Mouse (Mus musculus) spleen, adult 2 months (tissue): ENCODE data around the gene Tlcd2. TPM values are rescaled to one million over a fixed set of nuclear protein-coding genes. Genes with fewer than 3 reads are reported as not detected.

Source experiments
- DNase-seq, 2 experiments: peaks; one replicate each; pipeline versions ENCODE4 v3.0.0 to v3.0.0-alpha.2; 2012 to 2021; ENCODE audit warnings: low spot score in 2 of 2, low read depth in 1 of 2
- H3K27ac ChIP-seq: fragments of 200-500 bp; 2 replicates; pipeline ENCODE4 v1.5.1; 2012; ENCODE audit warnings: low read length, inconsistent platforms; ENCODE audit not compliant: insufficient read depth
- H3K27me3 ChIP-seq: fragments of 200-500 bp; 2 replicates; pipeline ENCODE4 v1.6.1; 2012; ENCODE audit warnings: mild to moderate bottlenecking, moderate library complexity, low read length, inconsistent platforms; ENCODE audit not compliant: control insufficient read depth, insufficient read depth
- H3K36me3 ChIP-seq: fragments of 200-500 bp; 2 replicates; pipeline ENCODE4 v1.6.1; 2012; ENCODE audit warnings: mild to moderate bottlenecking, low read length, inconsistent platforms; ENCODE audit not compliant: control insufficient read depth, insufficient read depth
- H3K4me1 ChIP-seq: fragments of 200-500 bp; 2 replicates; pipeline ENCODE4 v1.6.1; 2011; ENCODE audit warnings: inconsistent platforms; ENCODE audit not compliant: control insufficient read depth, insufficient read depth, insufficient read length
- H3K4me3 ChIP-seq: fragments of 200-500 bp; 2 replicates; pipeline ENCODE4 v1.5.1; 2011; ENCODE audit warnings: mild to moderate bottlenecking, inconsistent platforms; ENCODE audit not compliant: insufficient read depth, insufficient read length; ENCODE audit errors: extremely low read depth
- CTCF ChIP-seq: fragments of 200-500 bp; IDR thresholded peaks from 2 replicates; pipeline ENCODE4 v1.5.1; 2011; ENCODE audit warnings: mild to moderate bottlenecking, inconsistent platforms; ENCODE audit not compliant: insufficient read depth, insufficient read length, insufficient replicate concordance; ENCODE audit errors: extremely low read depth
- POLR2A ChIP-seq: fragments of 200-500 bp; IDR thresholded peaks from 2 replicates; pipeline ENCODE4 v1.6.1; 2011; ENCODE audit warnings: low read depth, low read length, inconsistent platforms
- WGBS: fragments of 180-500 bp; shearing (Covaris S2); methylation state at CpG from one replicate; pipeline ENCODE4 v1.1.7; 2018; 5-methylcytosine and 5-hydroxymethylcytosine counted together
- polyA plus RNA-seq: library from polyadenylated mRNA; depleted of rRNA; stranded (reverse); fragments of >200 nt; gene quantifications from 2 replicates; pipeline ENCODE4 v1.2.3, GENCODE M21; 2012; rRNA removed

Tlcd2 gene
- polyA plus RNA-seq: 6.9 and 8.4 TPM in 2 replicates

DNA sequence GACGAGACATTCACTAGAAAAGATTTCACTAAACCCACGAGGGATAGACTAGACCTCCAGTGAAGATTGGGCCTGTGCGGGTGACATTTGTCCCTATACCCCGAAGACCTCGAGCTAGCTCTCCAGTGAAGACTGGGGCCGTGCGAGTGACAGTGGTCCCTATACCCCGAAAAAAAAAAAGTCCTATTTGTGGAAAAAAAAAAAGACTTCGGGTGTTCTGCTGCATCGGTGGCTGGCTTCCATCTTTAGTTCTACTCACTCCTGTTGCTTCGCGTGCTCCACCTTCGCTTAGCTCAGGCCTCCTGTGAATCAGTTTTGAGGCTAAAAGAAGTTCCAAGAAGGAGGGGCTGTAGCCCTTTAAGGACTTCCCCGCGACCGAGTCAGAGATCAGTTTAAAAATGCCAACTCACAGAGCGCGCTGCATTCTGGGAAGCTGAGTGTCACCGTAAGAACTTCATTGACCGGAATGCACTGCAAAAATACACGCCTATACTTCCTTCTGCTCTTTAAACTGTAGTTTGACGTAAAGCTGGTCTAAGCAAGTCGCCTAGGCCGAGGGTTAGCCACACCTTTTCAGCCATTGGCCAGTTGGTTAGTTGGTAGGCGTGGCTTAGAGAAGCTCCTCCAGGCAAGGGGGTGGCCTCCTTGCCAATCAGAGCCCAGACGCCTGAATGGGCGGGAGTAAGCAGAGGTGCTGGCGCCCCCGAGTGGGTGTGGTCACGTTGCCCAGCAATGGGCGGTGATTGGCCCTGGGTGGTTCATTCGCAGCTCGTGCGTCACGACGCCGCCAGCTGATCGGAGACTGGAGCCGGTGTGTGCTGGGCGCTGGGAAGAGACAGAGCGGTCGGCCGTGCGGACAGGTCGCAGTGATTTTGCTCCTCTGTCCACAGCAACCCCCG is at the start of gene Tlcd2:
Tlcd2 (plus strand) TSS at position 872 of the 899 bp plus-strand sequence.
- under 1% methylated on average over 46 of the region's 46 CpGs for WGBS
- TF ChIP-seq POLR2A: peak; percentile 89
- no peak for TF ChIP-seq CTCF
- no peaks in the 10 kb centered on the region; the same call in 1 of the 2 replicates for H3K36me3 ChIP-seq
- H3K27me3 ChIP-seq: no peaks in the 10 kb centered on the region
- peaks cover 30% of the 10 kb centered on the region; the same call in 1 of the 2 replicates for H3K4me1 ChIP-seq
- peak; percentile 99 to 100 for DNase-seq
- H3K27ac ChIP-seq: peak within 1 kb of the TSS; percentile 98
- H3K4me3 ChIP-seq: peak within 1 kb of the TSS; percentile 67

DNA sequence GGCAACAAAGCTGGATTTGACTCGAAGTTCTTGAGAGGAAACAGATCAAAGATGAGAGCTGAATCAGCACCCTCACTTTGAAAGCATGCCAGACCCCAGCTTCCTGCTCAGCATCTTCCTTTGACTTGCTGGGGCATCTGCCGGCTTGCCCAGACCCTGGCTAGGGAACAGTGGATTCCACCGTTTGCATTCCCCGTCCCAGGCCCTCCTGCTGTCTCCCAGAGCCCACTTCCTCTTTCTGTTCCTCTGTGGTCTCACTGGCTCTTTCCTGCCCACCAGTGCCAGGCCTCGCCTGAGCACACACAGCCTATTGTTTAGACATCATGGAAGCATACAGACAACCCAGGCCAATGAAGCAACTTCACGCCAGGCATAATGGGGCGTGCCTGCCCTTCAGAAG is 46.4 kb upstream of the Tlcd2 start:
- TF ChIP-seq POLR2A (no peak), CTCF (no peak)
- 6% methylated on average over 7 of the region's 7 CpGs for WGBS
- Histone ChIP-seq H3K4me3 (no peak overlapping the region), H3K36me3 (no peaks in the 10 kb centered on the region), H3K27ac (peak overlapping the region; percentile 28; the same call in 1 of the 2 replicates), H3K4me1 (peaks cover 33% of the 10 kb centered on the region), H3K27me3 (no peaks in the 10 kb centered on the region)
- no peak for DNase-seq

DNA sequence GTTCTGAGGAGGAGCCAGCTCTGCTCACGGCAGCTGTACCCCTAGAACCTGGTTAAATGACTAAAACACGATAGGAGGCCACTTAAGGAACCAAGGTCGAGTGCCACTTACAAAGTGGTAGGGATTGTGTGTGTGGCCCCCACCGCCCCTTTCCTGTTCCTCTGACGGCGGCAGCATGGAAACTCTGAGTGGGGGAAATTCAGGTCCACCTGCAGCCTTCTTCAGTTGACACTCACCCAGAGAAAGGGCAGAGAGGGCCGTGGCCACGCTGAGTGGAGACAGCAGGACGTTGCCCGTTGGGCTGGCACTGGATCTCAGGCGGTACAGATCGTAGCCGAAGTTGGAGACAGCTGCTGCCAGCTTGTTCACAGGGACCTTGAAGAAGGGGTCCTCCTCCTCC is 45.5 kb upstream of the Tlcd2 start:
- H3K27ac ChIP-seq: no peak overlapping the region
- no peak overlapping the region for H3K4me3 ChIP-seq

DNA sequence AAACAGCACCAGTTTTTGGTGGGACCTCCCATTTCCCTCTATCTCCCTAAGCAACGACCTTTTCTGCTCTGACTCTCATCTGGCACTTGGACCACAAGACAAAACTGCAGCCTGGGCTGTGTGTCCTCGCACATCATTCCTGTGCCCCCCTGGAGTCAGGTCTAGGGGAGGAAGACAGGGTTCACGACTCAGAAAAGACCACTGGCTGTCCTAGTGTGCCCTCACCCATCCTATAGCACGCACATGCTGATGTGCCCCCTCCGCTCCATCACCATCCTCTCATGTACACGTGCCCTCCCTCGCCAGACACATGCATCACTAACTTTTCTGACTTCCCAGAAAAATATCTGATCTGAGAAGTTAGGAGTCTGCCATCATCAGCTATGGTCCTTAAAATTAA is 41.5 kb upstream of the Tlcd2 start:
- Histone ChIP-seq H3K36me3 (no peaks in the 10 kb centered on the region), H3K4me1 (peaks cover 19% of the 10 kb centered on the region), H3K4me3 (no peak overlapping the region), H3K27ac (no peak overlapping the region), H3K27me3 (no peaks in the 10 kb centered on the region)
- no peak for TF ChIP-seq POLR2A
- TF ChIP-seq CTCF: no peak
- 79% methylated on average over 7 of the region's 7 CpGs for WGBS
- no peak for DNase-seq

More for the DNA sequence above, 45.5 kb upstream of the Tlcd2 start:
- Histone ChIP-seq H3K4me1 (peaks cover 27% of the 10 kb centered on the region), H3K36me3 (no peaks in the 10 kb centered on the region), H3K27me3 (no peaks in the 10 kb centered on the region)
- TF ChIP-seq CTCF (no peak), POLR2A (no peak)
- 18% methylated on average over 13 of the region's 13 CpGs for WGBS
- peak in 1 of 2 experiments; percentile 33 for DNase-seq

DNA sequence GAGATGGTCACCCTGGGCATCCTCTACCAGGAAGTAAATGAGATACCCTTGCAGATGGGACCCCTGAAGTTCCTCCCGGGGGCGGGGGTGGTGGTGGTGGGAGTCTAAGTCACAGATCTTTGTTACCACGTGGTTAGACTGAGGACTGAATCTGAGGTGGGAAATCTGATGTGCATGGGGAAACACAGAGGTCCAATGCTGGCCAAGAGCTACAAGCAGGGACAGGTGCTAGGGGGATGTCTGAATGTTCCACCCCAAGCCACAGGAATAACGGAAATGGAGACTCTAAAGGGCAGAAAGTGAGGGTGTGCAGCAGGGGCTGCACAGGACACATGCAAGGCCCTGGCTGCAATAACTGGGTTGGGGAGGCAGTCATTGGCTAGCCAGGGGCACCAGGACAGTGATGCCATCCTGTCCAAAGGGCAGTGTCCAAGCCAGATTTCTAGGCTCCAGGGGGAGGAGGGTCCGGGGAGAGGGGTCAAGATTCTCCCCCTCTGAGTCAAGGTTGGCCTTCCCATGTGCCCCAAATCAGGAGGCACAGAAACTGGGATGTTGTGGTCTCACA is 40.6 kb upstream of the Tlcd2 start:
- TF ChIP-seq CTCF (no peak), POLR2A (no peak)
- H3K4me3 ChIP-seq: no peak overlapping the region
- no peaks in the 10 kb centered on the region for H3K27me3 ChIP-seq
- no peak overlapping the region for H3K27ac ChIP-seq
- no peaks in the 10 kb centered on the region for H3K36me3 ChIP-seq
- 71% methylated on average over 5 of the region's 5 CpGs for WGBS
- no peak for DNase-seq
- peaks cover 11% of the 10 kb centered on the region for H3K4me1 ChIP-seq

DNA sequence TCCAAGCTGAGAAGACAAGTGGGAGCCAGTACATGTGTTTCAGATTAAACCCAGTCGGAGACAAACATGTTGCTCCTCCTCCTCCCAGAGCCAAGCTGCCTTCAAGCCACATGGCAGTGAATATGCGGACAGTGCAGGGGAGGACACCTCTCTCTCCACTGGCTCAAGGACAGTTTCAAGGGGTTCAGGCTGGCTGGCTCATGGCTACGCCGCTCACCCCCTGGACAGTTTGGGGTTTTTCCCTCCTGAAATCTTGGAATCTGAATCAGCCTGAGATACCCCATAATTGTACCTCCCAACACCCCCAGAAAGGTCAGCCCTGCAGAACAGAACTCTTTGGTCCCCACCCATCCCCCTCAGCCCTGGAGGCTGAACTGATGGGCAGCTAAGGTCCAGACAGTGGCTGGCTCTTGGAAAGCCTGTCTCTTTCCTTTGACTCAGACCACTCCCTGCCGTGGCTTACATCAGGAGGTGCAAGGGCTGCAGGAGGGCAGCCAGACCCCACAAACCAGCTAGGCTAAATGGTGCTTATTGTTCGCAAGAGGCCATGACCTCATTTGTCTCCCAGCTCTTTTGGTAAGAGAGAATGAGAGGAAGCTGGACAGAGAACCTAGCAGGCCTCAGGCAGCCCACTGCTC is 40.0 kb upstream of the Tlcd2 start:
- DNase-seq: no peak
- 85% methylated on average over 6 of the region's 6 CpGs for WGBS
- no peak overlapping the region for H3K4me3 ChIP-seq

More for the DNA sequence above, 40.0 kb upstream of the Tlcd2 start:
- no peaks in the 10 kb centered on the region for H3K27me3 ChIP-seq
- no peak for TF ChIP-seq POLR2A
- TF ChIP-seq CTCF: no peak
- H3K27ac ChIP-seq: no peak overlapping the region
- H3K4me1 ChIP-seq: peaks cover 5% of the 10 kb centered on the region; the same call in 1 of the 2 replicates
- no peaks in the 10 kb centered on the region for H3K36me3 ChIP-seq
